Mouse (Mus musculus): ENCODE results near the gene Ostn. TPM values are rescaled to one million over a fixed set of nuclear protein-coding genes. Genes with fewer than 3 reads are reported as not detected.

Ostn gene
- polyA plus RNA-seq (2015; fragmentation: Nextera tagmentation; extraction: Ambion mirVana), result 0.08 TPM in 1 of 2 replicates, not detected in the other

DNA sequence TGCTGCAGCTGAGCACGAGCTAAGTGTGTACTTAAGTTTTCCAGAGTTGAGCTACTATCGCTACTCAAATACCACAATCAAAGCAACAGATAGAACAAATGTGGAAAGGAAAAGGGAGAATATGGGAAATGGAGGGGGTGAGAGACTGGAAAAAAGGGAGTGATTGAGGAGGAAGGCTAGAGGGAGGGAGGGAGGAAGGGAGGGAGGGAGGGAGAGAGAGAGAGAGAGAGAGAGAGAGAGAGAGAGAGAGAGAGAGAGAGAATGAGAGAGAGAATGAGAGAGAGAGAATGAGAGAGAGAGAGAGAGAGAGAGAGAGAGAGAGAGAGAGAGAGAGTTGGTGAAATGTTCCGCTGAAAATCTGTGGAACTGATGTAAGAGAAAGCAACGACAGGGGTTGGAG, at the start of gene Ostn:
Ostn (plus strand) TSS at position 301 of the 400 bp plus-strand sequence.

DNA sequence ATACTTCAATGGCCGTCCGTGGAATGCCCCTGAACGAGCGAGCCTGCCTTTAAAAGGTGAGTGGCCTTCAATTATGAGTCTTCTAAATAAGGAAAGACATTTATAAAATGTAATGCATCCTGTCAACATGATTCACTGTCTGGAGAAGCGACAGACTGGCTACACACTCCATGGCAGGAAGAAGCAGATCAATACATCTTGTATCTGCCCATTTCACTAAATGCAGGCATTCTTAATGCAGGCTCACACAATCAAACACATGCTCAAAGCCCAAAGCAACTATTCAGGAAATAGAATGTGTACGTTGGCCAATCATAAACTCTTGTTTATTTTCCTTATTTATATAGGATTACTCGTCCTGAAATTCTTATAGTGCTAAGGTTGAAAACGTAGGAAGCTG, 62.9 kb downstream of the Ostn start, which contains the start of gene Uts2b:
Uts2b (minus strand) TSS at position 49 of the 400 bp plus-strand sequence.

GRCm38 (mm10) chr16:27388761-27389451, 81.6 kb downstream of the Ostn start, which contains the start of gene Ccdc50:
Gene Ccdc50, plus strand, starts transcription at chr16:27388869.

Other genes with a start within 250 kb of the Ostn start
- 3.1 and 5.9 TPM in 2 replicates for gene Uts2b, start 62.8 kb downstream of the Ostn start, polyA plus RNA-seq (2015; fragmentation: Nextera tagmentation; extraction: Ambion mirVana)
- 36.0 and 44.3 TPM in 2 replicates for gene Ccdc50, start 81.4 kb downstream of the Ostn start, polyA plus RNA-seq (2015; fragmentation: Nextera tagmentation; extraction: Ambion mirVana)